In genomic region chr13:49379301-49379700, GRCm38 (mm10) we compare ENCODE assay signal across 16 mouse cellular contexts.
"Had no signal": no experiment of that assay in that cellular context is flagged by ENCODE, and none has a peak within 500 bp of the region (broad histone marks: within the 10 kb centered on the region; RNA-seq: fewer than 3 reads in every experiment).

No protein-coding gene starts in this region.

- H3K27me3 ChIP-seq: neural tube, embryonic 13.5 days; neural tube, embryonic 15.5 days; stomach, embryonic 15.5 days had no signal

- H3K4me2 ChIP-seq: neural tube, embryonic 13.5 days; neural tube, embryonic 15.5 days; stomach, embryonic 15.5 days had no signal

- H3K4me3 ChIP-seq: neural tube, embryonic 13.5 days; neural tube, embryonic 15.5 days; stomach, embryonic 15.5 days had no signal

- H3K9me3 ChIP-seq: neural tube, embryonic 13.5 days; neural tube, embryonic 15.5 days; stomach, embryonic 15.5 days had no signal

- DNase-seq: retina, postnatal 1 day; right cerebral cortex, adult 18-20 months; right cerebral cortex, postnatal 14 days; right cerebral cortex, postnatal 25 days; right cerebral cortex, postnatal 4 days; spleen, adult 18-20 months; thymus, adult 18-20 months; thymus, adult 2 months; thymus, postnatal 14 days; thymus, postnatal 25 days; thymus, postnatal 36 days; thymus, postnatal 4 days had no signal

- H3K4me1 ChIP-seq: neural tube, embryonic 15.5 days; stomach, embryonic 15.5 days had no signal

- H3K27ac ChIP-seq: neural tube, embryonic 13.5 days; neural tube, embryonic 15.5 days; stomach, embryonic 15.5 days; stomach, postnatal 0 days had no signal

- H3K9ac ChIP-seq: neural tube, embryonic 13.5 days; neural tube, embryonic 15.5 days; stomach, embryonic 15.5 days had no signal
